Mouse (Mus musculus): ENCODE results near the gene Sfn. TPM values are rescaled to one million over a fixed set of nuclear protein-coding genes. Genes with fewer than 3 reads are reported as not detected.

The Sfn gene
- polyA plus RNA-seq, 2 experiments = 139 to 295 TPM

GRCm38 (mm10) chr4:133599571-133600073 is 2.3 kb downstream of the Sfn start:
- Histone ChIP-seq H3K36me3 (ENCODE audit: control insufficient read depth, insufficient read depth, low read length) (peaks cover 13% of the 10 kb centered on the region), H3K9me3 (ENCODE audit: control insufficient read depth, low read length) (no peaks in the 10 kb centered on the region), H3K27ac (replicated peaks; ENCODE audit: low read depth, low read length) (no peak overlapping the region), H3K9ac (ENCODE audit: low read depth, low read length, severe bottlenecking) (peak overlapping the region; percentile 58), H3K4me1 (ENCODE audit: control insufficient read depth, insufficient read depth, low read length) (peaks cover 4% of the 10 kb centered on the region; the same call in 1 of the 2 replicates), H3K27me3 (ENCODE audit: control insufficient read depth, insufficient read depth, low read length) (peaks cover 35% of the 10 kb centered on the region), H3K4me3 (replicated peaks; ENCODE audit: low read length) (peak overlapping the region; percentile 59), H3K4me2 (replicated peaks; ENCODE audit: low read depth, low read length, severe bottlenecking) (peak overlapping the region; percentile 75)
- WGBS = under 1% methylated on average over 49 of the region's 50 CpGs
- DNase-seq (ENCODE audit: low spot score) (peak; percentile 91), ATAC-seq (ENCODE audit: low FRiP score, low read depth) (peak; percentile 93)
- no peak for TF ChIP-seq POLR2A (IDR thresholded peaks at IDR 0.05; ENCODE audit: borderline replicate concordance, extremely low read depth, insufficient read depth, insufficient read length)

- peak overlapping the region; percentile 59 for H3K4me3 ChIP-seq (replicated peaks; ENCODE audit: low read length)
- H3K36me3 ChIP-seq (ENCODE audit: control insufficient read depth, insufficient read depth, low read length) = peaks cover 11% of the 10 kb centered on the region
- peaks cover 4% of the 10 kb centered on the region; the same call in 1 of the 2 replicates for H3K4me1 ChIP-seq (ENCODE audit: control insufficient read depth, insufficient read depth, low read length)
- H3K27me3 ChIP-seq (ENCODE audit: control insufficient read depth, insufficient read depth, low read length) = peaks cover 35% of the 10 kb centered on the region
- peak overlapping the region; percentile 58 for H3K9ac ChIP-seq (ENCODE audit: low read depth, low read length, severe bottlenecking)
- no peak for TF ChIP-seq POLR2A (IDR thresholded peaks at IDR 0.05; ENCODE audit: borderline replicate concordance, extremely low read depth, insufficient read depth, insufficient read length)
- DNase-seq (ENCODE audit: low spot score) (no peak), ATAC-seq (ENCODE audit: low FRiP score, low read depth) (no peak)
- no peak overlapping the region for H3K27ac ChIP-seq (replicated peaks; ENCODE audit: low read depth, low read length)
- H3K9me3 ChIP-seq (ENCODE audit: control insufficient read depth, low read length) = no peaks in the 10 kb centered on the region
- H3K4me2 ChIP-seq (replicated peaks; ENCODE audit: low read depth, low read length, severe bottlenecking) = peak overlapping the region; percentile 75
- WGBS = 19% methylated on average over 7 of the region's 7 CpGs
Measured at GRCm38 (mm10) chr4:133599116-133599515, 2.9 kb downstream of the Sfn start.

DNA sequence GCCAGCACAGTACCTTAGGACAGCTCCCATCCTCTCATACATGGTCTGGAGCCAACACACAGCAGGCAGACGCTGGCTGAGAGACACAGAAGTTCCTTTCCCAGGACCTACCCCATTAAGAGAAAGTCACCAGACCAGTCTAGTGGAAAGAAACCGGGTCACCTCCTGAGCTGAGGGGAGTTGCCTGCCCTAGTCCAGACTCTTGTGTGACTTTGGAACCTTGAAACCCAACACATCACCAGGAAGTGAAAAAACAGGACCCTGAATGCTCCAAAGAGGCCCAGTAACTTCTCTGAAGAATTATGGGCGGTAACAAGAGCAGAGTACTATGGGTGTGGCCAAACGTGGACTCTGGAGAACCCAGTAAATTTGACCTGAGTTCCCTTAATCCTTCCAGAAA is 3.4 kb downstream of the Sfn start:
- Histone ChIP-seq H3K4me3 (replicated peaks; ENCODE audit: low read length) (no peak overlapping the region), H3K27ac (replicated peaks; ENCODE audit: low read depth, low read length) (no peak overlapping the region), H3K4me2 (replicated peaks; ENCODE audit: low read depth, low read length, severe bottlenecking) (no peak overlapping the region), H3K4me1 (ENCODE audit: control insufficient read depth, insufficient read depth, low read length) (peaks cover 4% of the 10 kb centered on the region; the same call in 1 of the 2 replicates), H3K9me3 (ENCODE audit: control insufficient read depth, low read length) (no peaks in the 10 kb centered on the region), H3K9ac (ENCODE audit: low read depth, low read length, severe bottlenecking) (no peak overlapping the region), H3K27me3 (ENCODE audit: control insufficient read depth, insufficient read depth, low read length) (peaks cover 35% of the 10 kb centered on the region), H3K36me3 (ENCODE audit: control insufficient read depth, insufficient read depth, low read length) (peaks cover 6% of the 10 kb centered on the region; the same call in 1 of the 2 replicates)
- ATAC-seq (ENCODE audit: low FRiP score, low read depth) = no peak
- TF ChIP-seq POLR2A (IDR thresholded peaks at IDR 0.05; ENCODE audit: borderline replicate concordance, extremely low read depth, insufficient read depth, insufficient read length) = no peak
- DNase-seq (ENCODE audit: low spot score) = no peak
- 36% methylated on average over 4 of the region's 4 CpGs for WGBS

GRCm38 (mm10) chr4:133596084-133596483 is 5.9 kb downstream of the Sfn start:
- Histone ChIP-seq H3K4me1 (ENCODE audit: control insufficient read depth, insufficient read depth, low read length) (peaks cover 4% of the 10 kb centered on the region; the same call in 1 of the 2 replicates), H3K36me3 (ENCODE audit: control insufficient read depth, insufficient read depth, low read length) (peaks cover 8% of the 10 kb centered on the region), H3K9ac (ENCODE audit: low read depth, low read length, severe bottlenecking) (no peak overlapping the region), H3K4me2 (replicated peaks; ENCODE audit: low read depth, low read length, severe bottlenecking) (no peak overlapping the region), H3K27ac (replicated peaks; ENCODE audit: low read depth, low read length) (no peak overlapping the region), H3K9me3 (ENCODE audit: control insufficient read depth, low read length) (no peaks in the 10 kb centered on the region), H3K4me3 (replicated peaks; ENCODE audit: low read length) (no peak overlapping the region), H3K27me3 (ENCODE audit: control insufficient read depth, insufficient read depth, low read length) (peaks cover 17% of the 10 kb centered on the region)
- ATAC-seq (ENCODE audit: low FRiP score, low read depth) (no peak), DNase-seq (ENCODE audit: low spot score) (no peak)
- no peak for TF ChIP-seq POLR2A (IDR thresholded peaks at IDR 0.05; ENCODE audit: borderline replicate concordance, extremely low read depth, insufficient read depth, insufficient read length)
- 72% methylated on average over 6 of the region's 6 CpGs for whole genome bisulfite sequencing

DNA sequence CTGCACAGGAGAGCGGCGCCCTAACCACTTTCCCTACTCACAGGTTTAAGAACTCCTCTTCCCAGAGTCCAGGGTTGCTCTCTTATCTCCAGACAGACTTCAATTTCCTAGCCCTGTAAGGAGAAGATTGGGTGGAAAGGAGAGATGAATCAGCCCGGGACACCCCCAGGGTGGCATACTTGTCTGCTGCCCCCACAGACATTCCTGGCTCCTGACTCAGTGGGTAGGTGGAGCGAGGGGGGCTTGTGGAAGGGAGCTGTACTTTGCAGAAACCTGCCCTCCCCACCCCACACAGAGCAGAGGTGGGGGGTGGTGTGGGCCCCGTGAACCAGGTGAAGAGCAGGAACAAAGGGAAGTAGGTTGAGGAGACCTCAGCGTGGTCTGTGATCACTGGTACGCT is 6.4 kb downstream of the Sfn start:
- Histone ChIP-seq H3K4me2 (replicated peaks; ENCODE audit: low read depth, low read length, severe bottlenecking) (no peak overlapping the region), H3K27ac (replicated peaks; ENCODE audit: low read depth, low read length) (no peak overlapping the region), H3K9ac (ENCODE audit: low read depth, low read length, severe bottlenecking) (no peak overlapping the region), H3K4me3 (replicated peaks; ENCODE audit: low read length) (no peak overlapping the region), H3K9me3 (ENCODE audit: control insufficient read depth, low read length) (no peaks in the 10 kb centered on the region), H3K36me3 (ENCODE audit: control insufficient read depth, insufficient read depth, low read length) (peaks cover 14% of the 10 kb centered on the region), H3K27me3 (ENCODE audit: control insufficient read depth, insufficient read depth, low read length) (peaks cover 17% of the 10 kb centered on the region), H3K4me1 (ENCODE audit: control insufficient read depth, insufficient read depth, low read length) (peaks cover 4% of the 10 kb centered on the region; the same call in 1 of the 2 replicates)
- 62% methylated on average over 7 of the region's 7 CpGs for WGBS
- TF ChIP-seq POLR2A (IDR thresholded peaks at IDR 0.05; ENCODE audit: borderline replicate concordance, extremely low read depth, insufficient read depth, insufficient read length) = no peak
- ATAC-seq (ENCODE audit: low FRiP score, low read depth) = no peak
- no peak for DNase-seq (ENCODE audit: low spot score)

All from limb, embryonic 14.5 days (tissue).